Mouse (Mus musculus): ENCODE measurements around the gene Dtnb.

Dtnb gene

GRCm38 (mm10) chr12:3572581-3573397 lies 608 bp downstream of the Dtnb start:
- no peak for DNase-seq (ENCODE audit: low spot score)

- no peak for DNase-seq (ENCODE audit: low spot score)
Measured at GRCm38 (mm10) chr12:3573410-3573809, 1.2 kb downstream of the Dtnb start.

- no peak for DNase-seq (ENCODE audit: low spot score)
Measured at GRCm38 (mm10) chr12:3574670-3575069, 2.5 kb downstream of the Dtnb start.

- DNase-seq (ENCODE audit: low spot score) = no peak
Measured at GRCm38 (mm10) chr12:3579958-3580530, 7.9 kb downstream of the Dtnb start.

GRCm38 (mm10) chr12:3582604-3583003 lies 10.4 kb downstream of the Dtnb start:
- DNase-seq (ENCODE audit: low spot score) = no peak

GRCm38 (mm10) chr12:3585525-3585924 lies 13.3 kb downstream of the Dtnb start:
- DNase-seq (ENCODE audit: low spot score) = no peak

GRCm38 (mm10) chr12:3587010-3587409 lies 14.8 kb downstream of the Dtnb start:
- DNase-seq (ENCODE audit: low spot score) = no peak

GRCm38 (mm10) chr12:3590039-3590438 lies 17.9 kb downstream of the Dtnb start:
- no peak for DNase-seq (ENCODE audit: low spot score)

- no peak for DNase-seq (ENCODE audit: low spot score)
Measured at GRCm38 (mm10) chr12:3591595-3591994, 19.4 kb downstream of the Dtnb start.

- DNase-seq (ENCODE audit: low spot score) = no peak
Measured at GRCm38 (mm10) chr12:3602786-3603185, 30.6 kb downstream of the Dtnb start.

GRCm38 (mm10) chr12:3606202-3606601 lies 34.0 kb downstream of the Dtnb start:
- DNase-seq (ENCODE audit: low spot score) = no peak

GRCm38 (mm10) chr12:3609747-3610146 lies 37.6 kb downstream of the Dtnb start:
- no peak for DNase-seq (ENCODE audit: low spot score)

- no peak for DNase-seq (ENCODE audit: low spot score)
Measured at GRCm38 (mm10) chr12:3611871-3612270, 39.7 kb downstream of the Dtnb start.

- DNase-seq (ENCODE audit: low spot score) = no peak
Measured at GRCm38 (mm10) chr12:3615041-3615440, 42.9 kb downstream of the Dtnb start.

- DNase-seq (ENCODE audit: low spot score) = no peak
Measured at GRCm38 (mm10) chr12:3618144-3619020, 46.2 kb downstream of the Dtnb start.

GRCm38 (mm10) chr12:3619021-3619367 lies 46.8 kb downstream of the Dtnb start:
- no peak for DNase-seq (ENCODE audit: low spot score)

GRCm38 (mm10) chr12:3626880-3627279 lies 54.7 kb downstream of the Dtnb start:
- DNase-seq (ENCODE audit: low spot score) = no peak

GRCm38 (mm10) chr12:3641931-3642330 lies 69.8 kb downstream of the Dtnb start:
- no peak for DNase-seq (ENCODE audit: low spot score)

- DNase-seq (ENCODE audit: low spot score) = no peak
Measured at GRCm38 (mm10) chr12:3656799-3657198, 84.6 kb downstream of the Dtnb start.

GRCm38 (mm10) chr12:3657234-3657633 lies 85.1 kb downstream of the Dtnb start:
- DNase-seq (ENCODE audit: low spot score) = no peak

GRCm38 (mm10) chr12:3657786-3658185 lies 85.6 kb downstream of the Dtnb start:
- DNase-seq (ENCODE audit: low spot score) = no peak

- no peak for DNase-seq (ENCODE audit: low spot score)
Measured at GRCm38 (mm10) chr12:3659554-3660311, 87.6 kb downstream of the Dtnb start.
